Mouse (Mus musculus) intestine, embryonic 14.5 days (tissue): Measurements from ENCODE around the gene Evx1. TPM values are rescaled to one million over a fixed set of nuclear protein-coding genes. Genes with fewer than 3 reads are reported as not detected.

ENCODE experiments used
- ATAC-seq: fragments of 200-750 bp; cut with Nextera tagmentation; replicated peaks from 2 replicates; pipeline ENCODE4 v1.8.0; 2017; ENCODE audit warnings: low read depth, moderate number of reproducible peaks, moderate TSS enrichment, moderate library complexity; ENCODE audit not compliant: low FRiP score, low TSS enrichment
- DNase-seq: peaks from one replicate; pipeline ENCODE4 v3.0.0-alpha.2; 2018; ENCODE audit warnings: low spot score
- H3K27ac ChIP-seq: fragments of 300-500 bp; sonication (generic); 2 replicates; pipeline ENCODE4 v1.5.1; 2014; ENCODE audit warnings: low read depth, mild to moderate bottlenecking, control low read depth
- H3K27me3 ChIP-seq: fragments of 300-500 bp; sonication (generic); replicated peaks from 2 replicates; pipeline ENCODE4 v1.6.1; 2014; ENCODE audit warnings: low read length, control low read depth; ENCODE audit not compliant: control insufficient read depth, insufficient read depth
- H3K36me3 ChIP-seq: fragments of 300-500 bp; sonication (generic); 2 replicates; pipeline ENCODE4 v1.6.1; 2014; ENCODE audit warnings: low read length, control low read depth; ENCODE audit not compliant: control insufficient read depth, insufficient read depth
- H3K4me1 ChIP-seq: fragments of 300-500 bp; sonication (generic); replicated peaks from 2 replicates; pipeline ENCODE4 v1.6.1; 2014; ENCODE audit warnings: low read length, control low read depth, mixed read lengths; ENCODE audit not compliant: control insufficient read depth, insufficient read depth
- H3K4me2 ChIP-seq: fragments of 300-500 bp; sonication (generic); 2 replicates; pipeline ENCODE4 v1.6.1; 2014; ENCODE audit warnings: low read length
- H3K4me3 ChIP-seq: fragments of 300-500 bp; sonication (generic); 2 replicates; pipeline ENCODE4 v1.5.1; 2014; ENCODE audit warnings: low read depth, low read length, control low read depth, mixed read lengths
- H3K9ac ChIP-seq: fragments of 300-500 bp; sonication (generic); 2 replicates; pipeline ENCODE4 v1.6.1; 2014; ENCODE audit warnings: mild to moderate bottlenecking, low read length
- H3K9me3 ChIP-seq: fragments of 300-500 bp; sonication (generic); 2 replicates; pipeline ENCODE4 v1.6.1; 2016; ENCODE audit warnings: low read length, control low read depth; ENCODE audit not compliant: control insufficient read depth
- WGBS: fragments of 180-500 bp; shearing (Covaris S2); extraction: QIAGEN DNeasy Blood & Tissue Kit; methylation state at CpG from one replicate; pipeline ENCODE4 v1.1.7; 2014; 5-methylcytosine and 5-hydroxymethylcytosine counted together
- polyA plus RNA-seq: library from polyadenylated mRNA; unstranded; fragments of >200 nt; fragmentation: Nextera tagmentation; extraction: Ambion mirVana; gene quantifications from 2 replicates; pipeline ENCODE4 v1.2.1, GENCODE M21; 2014

Evx1 gene
- polyA plus RNA-seq, 1 experiment from 2014 or later: not detected

GRCm38 (mm10) chr6:52268756-52269155 is 44.5 kb upstream of the Evx1 start:
- no peak for ATAC-seq
- H3K9ac ChIP-seq: no peak overlapping the region
- DNase-seq: no peak
- H3K27me3 ChIP-seq: peaks cover 97% of the 10 kb centered on the region
- H3K4me1 ChIP-seq: 0 out of 2 replicates have a peak, but pooled peaks cover 3% of the 10 kb centered on the region
- no peak overlapping the region for H3K4me2 ChIP-seq
- 13% methylated on average over 3 of the region's 3 CpGs for WGBS
- H3K27ac ChIP-seq: no peak overlapping the region
- no peaks in the 10 kb centered on the region for H3K9me3 ChIP-seq
- no peaks in the 10 kb centered on the region for H3K36me3 ChIP-seq
- no peak overlapping the region for H3K4me3 ChIP-seq

GRCm38 (mm10) chr6:52270494-52271480 is 42.5 kb upstream of the Evx1 start:
- Histone ChIP-seq H3K27ac (no peak overlapping the region), H3K27me3 (peaks cover 97% of the 10 kb centered on the region), H3K4me3 (no peak overlapping the region), H3K4me2 (no peak overlapping the region), H3K9me3 (no peaks in the 10 kb centered on the region), H3K9ac (no peak overlapping the region), H3K4me1 (0 out of 2 replicates have a peak, but pooled peaks cover 3% of the 10 kb centered on the region), H3K36me3 (no peaks in the 10 kb centered on the region)
- 7% methylated on average over 23 of the region's 23 CpGs for WGBS
- peak; percentile 87 for DNase-seq
- peak; percentile 55; the same call in 1 of the 2 replicates for ATAC-seq

DNA sequence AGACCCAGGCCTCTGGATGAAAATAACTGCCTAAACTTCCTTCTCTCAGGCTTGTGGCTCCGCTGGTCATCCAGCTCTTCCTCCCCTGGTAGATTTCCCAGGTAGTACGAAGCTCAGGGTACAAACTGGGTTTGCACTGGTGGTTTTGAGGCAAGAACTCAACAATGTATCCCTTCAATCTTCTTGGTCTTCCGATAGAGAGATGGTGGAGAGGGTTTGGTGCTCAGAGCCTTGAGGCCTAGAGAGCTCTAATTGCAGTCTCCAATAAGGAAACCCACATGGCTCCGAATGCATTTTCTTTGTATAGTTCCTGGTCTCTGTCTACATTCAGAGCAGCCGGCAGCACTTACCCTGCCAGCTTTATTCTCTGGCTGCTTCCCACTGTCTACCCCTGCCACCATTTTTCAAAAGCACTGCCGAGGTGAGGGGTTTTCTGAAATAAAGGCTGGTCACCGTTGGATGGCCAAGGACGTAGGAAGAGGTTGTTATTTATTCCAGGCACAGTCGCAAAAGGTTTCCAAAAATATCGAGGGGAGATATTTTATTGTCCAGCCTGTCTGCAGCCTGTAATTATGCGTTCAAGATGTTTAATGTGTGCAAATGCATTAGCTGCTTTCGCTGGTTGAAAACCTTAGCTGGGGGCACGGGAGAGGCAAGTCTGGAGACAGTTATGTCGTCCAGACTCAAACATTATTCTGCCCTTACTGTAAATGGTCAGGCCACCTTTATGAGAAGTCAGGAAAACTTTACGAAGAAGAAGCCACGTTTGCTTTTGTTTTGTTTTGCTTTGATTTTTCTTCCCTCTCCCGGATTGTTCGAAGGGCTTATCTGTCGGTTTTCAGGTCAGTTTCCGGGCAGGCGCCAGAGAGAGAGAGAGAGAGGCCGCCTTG is 40.3 kb upstream of the Evx1 start:
- Histone ChIP-seq H3K9me3 (no peaks in the 10 kb centered on the region), H3K4me3 (no peak overlapping the region), H3K4me1 (0 out of 2 replicates have a peak, but pooled peaks cover 3% of the 10 kb centered on the region), H3K27ac (no peak overlapping the region), H3K4me2 (no peak overlapping the region), H3K27me3 (peaks cover 97% of the 10 kb centered on the region), H3K9ac (no peak overlapping the region), H3K36me3 (no peaks in the 10 kb centered on the region)
- 16% methylated on average over 22 of the region's 22 CpGs for WGBS
- no peak for ATAC-seq
- DNase-seq: peak; percentile 59

DNA sequence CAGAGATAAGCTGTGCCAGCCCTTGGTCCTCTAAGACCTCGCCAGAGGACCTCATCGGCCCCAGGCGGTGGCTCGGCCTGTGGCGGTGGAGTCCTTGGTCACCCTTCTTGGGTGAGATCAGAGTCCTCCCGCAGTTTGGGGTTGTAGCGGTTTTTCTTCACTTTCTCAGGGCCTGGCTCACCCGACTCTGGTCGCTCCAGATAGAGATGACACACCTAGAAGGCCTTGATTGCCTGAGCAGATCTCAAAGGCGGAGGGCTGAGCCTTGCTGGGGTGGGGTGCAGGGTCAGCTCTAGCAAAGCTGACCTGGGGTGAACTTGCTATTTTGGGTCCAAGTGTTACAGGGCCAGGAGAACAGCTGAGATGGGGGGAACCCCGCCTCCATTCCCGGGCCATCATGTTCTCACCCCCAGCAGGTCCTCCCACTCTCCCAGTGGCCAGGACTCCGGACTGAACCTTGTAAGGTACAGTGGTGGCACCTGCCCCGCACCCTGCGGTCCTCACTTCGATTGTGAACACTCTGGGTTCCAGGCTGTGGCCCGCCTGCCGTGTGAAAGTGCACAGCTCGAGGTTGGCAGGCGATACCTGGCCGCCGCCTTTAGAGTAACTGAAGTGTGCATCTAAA is 39.5 kb upstream of the Evx1 start:
- DNase-seq (peak; percentile 78), ATAC-seq (no peak)

GRCm38 (mm10) chr6:52274576-52274975 is 38.7 kb upstream of the Evx1 start:
- Histone ChIP-seq H3K9ac (no peak overlapping the region), H3K27me3 (peaks cover 82% of the 10 kb centered on the region), H3K4me2 (no peak overlapping the region), H3K36me3 (no peaks in the 10 kb centered on the region), H3K9me3 (no peaks in the 10 kb centered on the region), H3K4me1 (0 out of 2 replicates have a peak, but pooled peaks cover 3% of the 10 kb centered on the region), H3K4me3 (no peak overlapping the region), H3K27ac (no peak overlapping the region)
- DNase-seq (peak; percentile 58), ATAC-seq (no peak)
- WGBS: 7% methylated on average over 11 of the region's 11 CpGs

More for the DNA sequence above, 39.5 kb upstream of the Evx1 start:
- no peak overlapping the region for H3K27ac ChIP-seq
- no peak overlapping the region for H3K9ac ChIP-seq
- 7% methylated on average over 22 of the region's 22 CpGs for WGBS
- 0 out of 2 replicates have a peak, but pooled peaks cover 3% of the 10 kb centered on the region for H3K4me1 ChIP-seq
- H3K36me3 ChIP-seq: no peaks in the 10 kb centered on the region
- no peak overlapping the region for H3K4me3 ChIP-seq
- H3K27me3 ChIP-seq: peaks cover 90% of the 10 kb centered on the region
- no peaks in the 10 kb centered on the region for H3K9me3 ChIP-seq
- no peak overlapping the region for H3K4me2 ChIP-seq

- DNase-seq: peak; percentile 51
- 19% methylated on average over 8 of the region's 8 CpGs for WGBS
Observed at GRCm38 (mm10) chr6:52275563-52276280, 37.6 kb upstream of the Evx1 start.

GRCm38 (mm10) chr6:52276382-52276781 is 36.9 kb upstream of the Evx1 start:
- Histone ChIP-seq H3K4me3 (no peak overlapping the region), H3K9ac (no peak overlapping the region), H3K4me1 (no peaks in the 10 kb centered on the region), H3K27me3 (peaks cover 69% of the 10 kb centered on the region), H3K4me2 (no peak overlapping the region), H3K36me3 (no peaks in the 10 kb centered on the region), H3K9me3 (no peaks in the 10 kb centered on the region), H3K27ac (no peak overlapping the region)
- ATAC-seq (no peak), DNase-seq (peak; percentile 53)
- WGBS: 7% methylated on average over 6 of the region's 6 CpGs

More at GRCm38 (mm10) chr6:52275563-52276280, 37.6 kb upstream of the Evx1 start:
- H3K27ac ChIP-seq: no peak overlapping the region
- H3K27me3 ChIP-seq: peaks cover 76% of the 10 kb centered on the region
- no peaks in the 10 kb centered on the region for H3K9me3 ChIP-seq
- no peak overlapping the region for H3K9ac ChIP-seq
- ATAC-seq: no peak
- no peaks in the 10 kb centered on the region for H3K4me1 ChIP-seq
- H3K4me3 ChIP-seq: no peak overlapping the region
- H3K4me2 ChIP-seq: no peak overlapping the region
- no peaks in the 10 kb centered on the region for H3K36me3 ChIP-seq
